Mouse (Mus musculus) brain, embryonic 14.5 days (tissue): Measurements from ENCODE around the gene Il33.

Experiments
- CTCF ChIP-seq: fragments of 200-500 bp; IDR thresholded peaks from 2 replicates; pipeline ENCODE4 v1.5.1; 2012; ENCODE audit warnings: inconsistent platforms, mild to moderate bottlenecking, moderate library complexity, borderline replicate concordance; ENCODE audit not compliant: insufficient read depth, insufficient read length; ENCODE audit errors: extremely low read depth
- POLR2A ChIP-seq: fragments of 200-500 bp; IDR thresholded peaks from 2 replicates; pipeline ENCODE4 v1.6.1; 2012; ENCODE audit warnings: mild to moderate bottlenecking, inconsistent platforms, borderline replicate concordance; ENCODE audit not compliant: poor library complexity, insufficient read depth, insufficient read length, severe bottlenecking; ENCODE audit errors: extremely low read depth

GRCm38 (mm10) chr19:29953833-29954232, 28.9 kb downstream of the Il33 start:
- TF ChIP-seq CTCF: no peak
- no peak for TF ChIP-seq POLR2A
